Mouse (Mus musculus): ENCODE results near the gene Mmp19. TPM values are rescaled to one million over a fixed set of nuclear protein-coding genes. Genes with fewer than 3 reads are reported as not detected.
"Not testable (repeated sequence)": the region's sequence is repeated elsewhere in the genome, so short reads cannot be mapped to it uniquely, and the experiment has no call there.

Mmp19 gene
- total RNA-seq, 1 experiment from 2014 or later = 4.4 TPM

DNA sequence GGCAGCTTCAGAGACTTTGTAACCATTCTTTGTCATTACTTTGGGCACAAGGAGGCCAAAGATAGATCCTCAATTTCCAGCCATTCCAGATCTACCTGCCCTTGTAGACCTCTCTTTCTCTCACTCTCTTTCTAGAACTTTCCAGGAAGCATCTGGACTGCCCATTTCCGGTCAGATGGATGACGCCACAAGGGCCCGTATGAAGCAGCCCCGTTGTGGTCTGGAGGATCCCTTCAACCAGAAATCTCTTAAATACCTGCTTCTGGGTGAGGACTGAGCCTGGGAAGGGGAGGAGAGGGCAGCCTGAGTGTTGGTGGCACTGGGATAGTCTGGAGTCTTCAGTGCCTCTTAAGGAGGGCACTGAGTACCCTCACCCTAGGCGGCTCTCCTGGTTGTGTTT is 3.7 kb downstream of the Mmp19 start:
- no peak for ATAC-seq (ENCODE audit: extremely low read depth, insufficient number of reproducible peaks, low FRiP score, poor library complexity, severe bottlenecking)

DNA sequence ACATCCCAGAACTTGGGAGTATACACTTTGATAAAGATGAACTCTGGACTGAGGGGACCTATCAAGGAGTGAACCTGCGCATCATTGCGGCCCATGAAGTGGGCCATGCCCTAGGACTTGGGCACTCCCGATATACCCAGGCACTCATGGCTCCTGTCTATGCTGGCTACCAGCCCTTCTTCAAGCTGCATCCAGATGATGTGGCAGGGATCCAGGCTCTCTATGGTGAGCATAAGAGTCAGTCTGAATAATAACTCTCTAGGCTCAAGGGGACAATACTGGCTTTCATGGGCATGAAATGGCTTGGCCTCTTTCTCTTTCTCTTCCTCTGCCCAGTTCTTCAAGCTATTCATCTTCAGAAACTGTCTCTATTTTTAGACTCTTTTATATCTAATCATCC is 4.9 kb downstream of the Mmp19 start:
- ATAC-seq (ENCODE audit: extremely low read depth, insufficient number of reproducible peaks, low FRiP score, poor library complexity, severe bottlenecking) = no peak

DNA sequence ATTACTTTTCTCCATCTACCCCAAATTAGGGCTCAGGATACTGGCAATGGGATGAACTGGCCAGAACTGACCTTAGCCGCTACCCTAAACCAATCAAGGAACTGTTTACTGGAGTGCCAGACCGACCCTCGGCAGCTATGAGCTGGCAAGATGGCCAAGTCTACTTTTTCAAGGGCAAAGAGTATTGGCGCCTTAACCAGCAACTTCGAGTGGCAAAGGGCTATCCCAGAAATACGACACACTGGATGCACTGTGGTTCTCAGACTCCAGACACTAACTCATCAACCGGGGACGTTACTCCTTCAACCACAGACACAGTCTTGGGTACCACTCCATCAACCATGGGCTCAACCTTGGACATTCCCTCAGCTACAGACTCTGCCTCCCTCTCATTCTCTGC is 8.0 kb downstream of the Mmp19 start:
- no peak for ATAC-seq (ENCODE audit: extremely low read depth, insufficient number of reproducible peaks, low FRiP score, poor library complexity, severe bottlenecking)

DNA sequence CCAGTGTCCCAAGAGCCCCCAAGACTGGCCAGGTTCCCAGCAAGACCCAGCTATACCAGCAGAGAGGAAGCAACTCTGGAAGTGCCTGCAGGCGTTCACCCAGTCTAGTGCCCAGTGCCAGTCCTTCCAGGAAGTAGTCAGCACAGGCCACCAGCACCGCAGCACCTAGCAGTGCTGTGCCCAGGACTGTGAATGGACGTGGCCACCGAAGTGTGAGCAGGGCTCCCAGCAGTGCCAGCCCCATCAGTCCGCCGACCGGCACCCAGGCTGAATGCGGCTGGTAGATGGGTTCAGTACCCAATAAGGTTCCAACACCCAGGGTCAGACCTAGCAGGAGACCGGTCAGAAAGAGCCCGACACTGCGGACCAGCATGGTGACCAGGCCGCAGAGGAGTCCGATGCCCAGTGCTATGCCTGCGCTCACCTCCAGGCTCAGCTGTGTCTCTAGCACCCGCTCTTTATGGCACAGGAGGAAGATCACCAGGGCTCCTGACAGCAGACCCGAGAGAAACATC is 11.3 kb downstream of the Mmp19 start:
- ATAC-seq (ENCODE audit: extremely low read depth, insufficient number of reproducible peaks, low FRiP score, poor library complexity, severe bottlenecking) = no peak

DNA sequence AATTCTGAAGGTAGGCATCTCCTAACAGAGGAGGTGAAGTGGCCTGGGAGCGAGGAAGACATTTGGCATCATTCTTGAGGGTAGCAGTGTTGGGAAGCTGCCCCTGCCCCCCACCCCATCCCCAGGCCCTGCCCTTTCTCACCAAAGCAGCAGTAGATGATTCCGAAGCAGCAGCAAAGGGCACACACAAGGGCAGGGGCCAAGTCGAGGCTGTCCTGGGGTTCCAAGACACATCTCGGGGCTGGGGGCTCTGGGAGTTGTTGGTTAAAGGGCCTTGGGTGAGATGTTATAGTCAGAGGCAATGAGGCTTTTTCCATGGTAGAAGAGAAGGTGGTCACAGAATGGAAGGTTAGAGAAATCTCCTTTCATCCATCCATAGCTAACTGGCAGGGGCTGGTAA is 12.2 kb downstream of the Mmp19 start:
- ATAC-seq (ENCODE audit: extremely low read depth, insufficient number of reproducible peaks, low FRiP score, poor library complexity, severe bottlenecking) = no peak

DNA sequence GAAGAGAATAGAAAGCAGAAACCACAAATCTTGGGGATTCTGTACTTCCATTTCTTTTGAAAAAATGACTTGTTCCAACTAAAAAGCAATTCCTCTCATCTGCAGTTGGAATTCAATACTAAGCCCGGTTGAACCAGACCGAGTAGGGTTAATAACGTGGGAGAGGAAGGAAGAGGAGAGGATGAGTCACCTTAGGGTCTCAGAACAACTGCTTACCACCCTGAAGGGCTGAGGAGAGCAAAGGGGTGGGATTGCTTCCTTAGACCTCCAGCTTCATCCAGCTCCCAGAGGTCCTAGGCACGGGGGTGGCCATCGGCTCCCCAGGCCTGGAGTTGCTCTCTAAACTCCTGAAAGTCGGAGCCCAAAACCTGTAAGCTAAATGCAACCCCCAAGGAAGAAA is 12.7 kb downstream of the Mmp19 start:
- no peak for ATAC-seq (ENCODE audit: extremely low read depth, insufficient number of reproducible peaks, low FRiP score, poor library complexity, severe bottlenecking)

DNA sequence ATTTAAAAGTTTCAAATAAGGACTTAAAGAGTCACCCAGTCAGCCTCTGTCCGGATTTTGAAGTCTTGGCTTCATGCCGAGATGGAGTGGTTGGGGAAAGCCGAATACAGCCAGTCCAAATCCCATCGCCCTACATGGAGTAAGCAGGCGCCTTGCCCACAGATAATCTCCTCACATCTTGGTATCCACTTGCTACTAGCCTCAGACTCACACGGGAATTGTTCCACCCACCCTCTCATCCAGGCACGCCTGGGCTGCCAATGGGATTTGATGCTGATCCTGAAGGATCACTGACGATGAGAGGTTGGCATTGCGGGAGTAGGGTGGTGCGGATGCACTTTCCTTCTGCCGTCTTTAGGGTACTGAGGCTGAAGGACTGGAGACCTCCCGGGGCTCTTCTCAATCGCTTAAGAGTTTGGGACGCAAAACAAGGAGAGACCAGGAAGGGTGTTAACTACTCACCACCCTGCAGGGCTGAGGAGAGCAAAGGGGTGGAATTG is 13.1 kb downstream of the Mmp19 start, which contains the start of gene Dnajc14:
TSS of gene Dnajc14 (plus strand) at position 292 of the 500 bp plus-strand sequence.
- ATAC-seq (ENCODE audit: extremely low read depth, insufficient number of reproducible peaks, low FRiP score, poor library complexity, severe bottlenecking) = no peak

DNA sequence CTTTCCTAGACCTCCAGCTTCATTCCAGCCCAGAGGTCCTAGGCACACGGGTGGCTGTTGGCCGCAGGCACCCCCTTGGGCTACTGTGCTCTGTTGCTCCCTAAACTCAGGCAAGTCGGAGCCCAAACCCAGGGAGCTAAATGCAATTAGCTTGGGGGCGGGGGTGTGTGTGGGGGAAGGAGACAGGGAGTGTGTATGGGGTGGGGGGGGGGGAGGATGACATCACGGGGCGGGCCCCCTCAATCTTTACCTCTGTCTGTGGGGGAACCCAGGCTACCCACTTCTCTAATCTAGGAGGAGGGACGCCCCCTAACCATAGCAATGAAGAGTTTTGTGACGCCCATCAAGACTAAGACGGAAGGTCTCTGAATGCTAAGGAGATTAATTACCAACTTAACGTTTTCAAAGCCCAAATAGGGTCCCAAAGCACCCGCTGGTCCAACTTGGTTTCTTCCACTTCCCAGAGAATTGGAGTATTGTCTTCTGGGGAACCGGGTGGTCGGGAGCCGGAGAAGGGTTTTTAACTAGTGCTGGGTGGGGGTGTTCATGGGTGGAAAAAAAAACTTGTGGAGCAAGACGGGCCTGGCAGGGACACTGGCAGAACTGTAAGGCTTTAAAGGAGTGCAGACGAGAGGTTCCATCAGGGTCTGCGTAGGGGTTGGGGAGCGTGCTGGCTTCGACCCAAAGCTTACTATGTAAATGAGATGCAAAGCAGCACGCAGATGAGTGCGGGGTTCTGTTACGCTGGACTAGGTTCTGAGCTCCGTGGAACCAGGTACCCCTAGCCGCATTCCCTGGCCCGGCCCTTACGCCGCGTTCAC is 13.8 kb downstream of the Mmp19 start, which contains the start of gene Tmem198b:
TSS of gene Tmem198b (minus strand) at position 100 of the 821 bp plus-strand sequence.
- peak; percentile 44 for ATAC-seq (ENCODE audit: extremely low read depth, insufficient number of reproducible peaks, low FRiP score, poor library complexity, severe bottlenecking)

DNA sequence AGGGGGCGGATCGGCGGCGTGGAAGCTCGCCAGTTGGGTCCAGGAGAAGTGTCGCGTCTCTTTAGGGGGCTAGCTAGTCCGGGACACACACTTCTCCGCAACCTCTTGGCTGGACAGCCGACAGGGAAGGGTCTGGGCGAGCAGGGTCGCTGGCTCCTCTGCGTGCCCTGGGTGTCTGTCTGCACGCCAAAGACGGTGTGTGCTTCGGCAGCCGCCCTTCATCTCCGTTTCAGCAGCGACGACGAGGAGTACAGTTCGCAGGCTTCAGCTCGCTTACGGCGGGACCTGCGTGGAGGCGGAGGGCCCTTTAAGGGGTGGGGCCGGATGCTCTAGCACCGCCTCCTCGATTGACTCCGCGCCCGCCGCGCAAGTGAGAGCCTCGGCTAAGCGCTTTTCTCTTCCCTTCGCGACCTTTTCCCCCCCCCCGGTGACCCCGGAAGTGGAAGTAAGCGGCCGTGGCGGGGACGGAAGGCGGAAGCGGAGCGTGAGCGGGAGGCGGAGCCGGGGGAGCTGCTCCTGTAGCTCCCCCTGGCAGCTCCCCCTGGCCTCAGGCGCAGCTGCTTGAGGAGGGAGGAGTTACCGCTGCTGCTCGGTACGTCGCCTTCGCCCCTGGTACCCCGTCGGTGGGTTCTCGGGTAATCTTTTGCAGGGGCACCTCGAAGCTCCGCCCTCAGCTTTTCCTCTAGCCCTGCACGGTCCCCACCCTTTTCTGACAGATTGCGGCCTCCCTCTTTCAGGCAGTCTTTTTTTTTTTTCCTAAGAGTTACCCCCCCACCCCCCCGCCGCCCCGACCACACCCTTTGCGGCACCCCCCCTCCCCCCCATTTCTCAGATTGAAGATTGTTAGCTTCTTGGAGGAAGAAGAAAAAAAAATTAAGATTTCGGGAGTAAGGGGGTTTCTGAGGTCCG is 14.6 kb downstream of the Mmp19 start:
- ATAC-seq (ENCODE audit: extremely low read depth, insufficient number of reproducible peaks, low FRiP score, poor library complexity, severe bottlenecking) = peak; percentile 88

DNA sequence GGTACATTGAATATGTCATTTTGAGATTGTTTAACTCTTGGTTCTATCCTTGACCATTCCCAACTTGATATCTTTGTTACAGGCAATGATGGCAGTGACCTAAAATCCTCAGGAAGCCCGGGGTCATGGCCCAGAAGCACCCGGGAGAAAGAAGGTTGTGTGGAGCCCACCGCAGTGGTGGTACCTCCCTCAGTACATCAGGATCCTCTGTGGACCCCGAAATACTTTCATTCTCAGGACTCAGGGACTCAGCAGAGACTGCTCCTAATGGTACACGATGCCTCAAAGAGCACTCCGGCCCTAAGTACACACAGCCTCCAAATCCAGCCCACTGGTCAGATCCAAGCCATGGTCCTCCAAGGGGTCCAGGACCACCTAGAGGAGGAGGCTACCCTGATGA is 15.4 kb downstream of the Mmp19 start:
- ATAC-seq (ENCODE audit: extremely low read depth, insufficient number of reproducible peaks, low FRiP score, poor library complexity, severe bottlenecking) = no peak

DNA sequence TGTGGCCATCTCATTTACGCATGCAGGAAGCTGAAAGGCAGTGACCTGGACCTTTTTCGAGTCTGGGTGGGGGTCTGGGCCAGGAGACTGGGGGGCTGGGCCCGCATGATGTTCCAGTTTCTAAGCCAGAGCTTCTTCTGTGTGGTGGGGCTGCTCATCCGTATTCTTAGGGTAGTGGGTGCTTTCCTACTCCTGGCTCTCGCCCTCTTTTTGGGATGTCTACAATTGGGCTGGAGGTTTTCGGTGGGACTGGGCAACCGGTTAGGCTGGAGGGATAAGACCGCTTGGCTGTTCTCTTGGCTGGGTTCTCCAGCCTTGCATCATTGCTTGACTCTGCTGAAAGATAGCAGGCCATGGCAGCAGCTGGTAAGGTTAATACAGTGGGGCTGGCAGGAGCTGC is 16.3 kb downstream of the Mmp19 start:
- ATAC-seq (ENCODE audit: extremely low read depth, insufficient number of reproducible peaks, low FRiP score, poor library complexity, severe bottlenecking) = no peak

DNA sequence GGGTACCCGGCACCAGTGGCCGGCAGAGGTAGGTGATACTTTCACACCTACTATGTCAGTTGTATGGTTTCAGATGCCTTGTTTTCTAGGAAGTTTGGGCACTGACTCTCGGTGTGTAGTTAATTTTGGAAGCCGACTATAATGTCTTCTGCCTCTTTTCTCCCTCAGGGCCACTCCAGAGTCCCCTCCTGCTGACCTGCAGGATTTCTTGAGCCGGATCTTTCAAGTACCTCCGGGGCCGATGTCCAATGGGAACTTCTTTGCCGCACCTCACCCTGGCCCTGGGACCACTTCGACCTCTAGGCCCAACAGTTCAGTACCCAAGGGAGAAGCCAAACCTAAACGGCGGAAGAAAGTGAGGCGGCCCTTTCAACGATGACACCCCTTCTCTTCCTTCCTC is 26.3 kb downstream of the Mmp19 start, which contains the start of gene Sarnp:
TSS of gene Sarnp (plus strand) at position 301 of the 400 bp plus-strand sequence.
- ATAC-seq (ENCODE audit: extremely low read depth, insufficient number of reproducible peaks, low FRiP score, poor library complexity, severe bottlenecking) = no peak

DNA sequence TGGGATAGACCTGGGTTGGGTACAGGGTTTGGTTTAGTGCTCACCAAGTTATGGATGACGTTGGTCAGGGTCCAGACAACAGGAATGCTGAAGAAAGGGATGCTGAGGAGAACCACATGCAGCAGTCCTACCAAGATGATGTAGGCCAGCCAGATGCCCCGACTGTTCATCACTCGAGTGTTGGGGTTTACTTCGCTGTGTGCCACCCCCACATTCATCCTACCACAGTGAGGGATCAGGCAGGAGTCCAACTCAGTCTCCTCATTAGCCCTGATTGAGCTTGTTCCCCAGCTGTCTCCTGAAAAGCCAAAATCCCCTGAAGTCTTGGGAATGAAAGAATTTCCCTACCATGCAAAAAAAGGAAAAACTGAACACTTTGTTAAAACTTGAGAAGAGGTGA is 29.5 kb downstream of the Mmp19 start:
- no peak for ATAC-seq (ENCODE audit: extremely low read depth, insufficient number of reproducible peaks, low FRiP score, poor library complexity, severe bottlenecking)

DNA sequence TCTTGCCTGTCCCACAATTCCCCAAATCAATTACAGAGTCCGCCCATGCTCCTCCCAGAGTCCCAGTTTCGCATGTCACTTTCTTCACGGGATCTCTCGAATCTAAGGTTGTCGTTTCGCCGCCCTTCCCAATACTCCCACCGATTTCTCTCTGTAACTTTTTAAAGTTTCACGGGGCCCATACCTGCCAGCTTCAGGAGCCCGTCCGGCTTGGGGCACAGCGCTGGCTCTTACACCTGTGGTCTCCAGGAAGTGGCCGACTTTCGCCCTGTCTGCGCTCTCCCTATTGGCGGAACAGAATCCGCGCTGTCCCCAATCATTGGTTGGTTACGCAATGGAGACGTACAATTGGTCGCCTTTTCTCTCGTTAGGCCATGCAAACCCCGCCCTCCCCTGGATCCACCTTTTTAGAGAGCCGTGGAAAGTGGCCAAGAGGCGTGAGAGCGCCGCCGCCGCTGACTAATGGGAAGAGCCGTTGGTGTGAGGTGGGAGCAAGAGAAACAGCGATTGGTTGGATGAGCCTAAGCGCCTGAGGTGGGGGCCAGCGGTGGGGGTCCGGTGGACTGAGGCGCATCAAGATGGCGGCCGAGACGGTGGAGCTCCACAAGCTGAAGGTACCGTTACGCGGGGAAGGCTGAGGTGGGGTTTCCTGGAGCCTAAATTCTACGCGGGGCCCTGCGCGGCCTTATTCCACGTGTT is 30.8 kb downstream of the Mmp19 start, which contains the start of gene Ormdl2:
TSS of gene Ormdl2 (minus strand) at position 288 of the 699 bp plus-strand sequence.
- ATAC-seq (ENCODE audit: extremely low read depth, insufficient number of reproducible peaks, low FRiP score, poor library complexity, severe bottlenecking) = peak; percentile 99

DNA sequence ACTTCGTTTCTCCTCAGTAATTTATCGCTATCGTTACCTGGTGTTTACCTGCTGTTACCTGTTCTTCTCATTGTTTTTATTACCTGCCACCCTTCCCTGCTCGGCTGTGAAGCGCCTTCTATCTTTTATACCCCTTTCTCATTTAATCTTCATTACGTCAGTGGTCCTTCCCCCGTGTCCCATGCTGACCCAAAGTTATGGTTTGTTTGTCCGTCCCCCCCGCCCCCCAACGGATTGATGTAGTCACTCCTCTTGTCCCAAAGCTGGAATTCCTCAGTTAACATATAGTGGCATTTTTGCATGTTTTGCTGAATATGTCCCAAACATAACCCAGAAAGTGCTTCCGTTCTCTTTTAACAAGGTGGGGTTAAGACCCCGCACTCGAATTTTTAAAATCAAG is 31.4 kb downstream of the Mmp19 start:
- no peak for ATAC-seq (ENCODE audit: extremely low read depth, insufficient number of reproducible peaks, low FRiP score, poor library complexity, severe bottlenecking)

DNA sequence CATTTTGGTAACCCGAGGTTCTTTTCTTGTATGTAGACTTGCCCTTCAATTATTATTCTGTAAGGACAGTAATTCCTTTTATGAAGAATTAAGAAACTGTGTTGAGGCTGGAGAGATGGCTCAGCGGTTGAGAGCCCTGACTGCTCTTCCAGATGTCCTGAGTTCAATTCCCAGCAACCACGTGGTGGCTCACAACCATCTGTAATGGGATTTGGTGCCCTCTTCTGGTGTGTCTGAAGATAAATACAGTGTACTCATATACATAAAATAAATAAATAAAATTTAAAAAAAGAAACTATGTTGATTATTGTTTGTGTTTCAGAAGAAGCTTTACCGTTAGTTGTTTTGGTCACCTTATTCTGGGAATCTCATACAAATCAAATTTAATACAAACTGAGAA is 32.4 kb downstream of the Mmp19 start:
- ATAC-seq (ENCODE audit: extremely low read depth, insufficient number of reproducible peaks, low FRiP score, poor library complexity, severe bottlenecking) = not testable (repeated sequence)

DNA sequence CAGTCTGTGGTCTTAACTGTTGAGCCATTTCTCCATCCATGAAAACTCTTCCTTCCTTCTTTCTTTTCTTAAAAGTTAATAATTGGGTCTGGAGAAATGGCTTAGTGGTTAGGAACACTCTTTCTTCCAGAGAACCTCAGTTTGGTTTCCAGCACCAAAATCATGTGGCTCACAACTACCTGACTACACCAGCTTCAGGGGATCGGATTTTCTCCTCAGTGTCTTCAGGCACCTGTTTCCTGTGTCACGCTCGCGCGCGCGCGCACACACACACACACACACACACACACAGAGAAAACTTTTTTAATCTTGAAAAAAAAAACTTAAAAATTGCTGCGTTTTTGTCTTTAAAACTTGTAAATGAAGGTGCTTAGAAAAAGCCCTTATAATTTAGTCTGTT is 33.1 kb downstream of the Mmp19 start:
- ATAC-seq (ENCODE audit: extremely low read depth, insufficient number of reproducible peaks, low FRiP score, poor library complexity, severe bottlenecking) = no peak

DNA sequence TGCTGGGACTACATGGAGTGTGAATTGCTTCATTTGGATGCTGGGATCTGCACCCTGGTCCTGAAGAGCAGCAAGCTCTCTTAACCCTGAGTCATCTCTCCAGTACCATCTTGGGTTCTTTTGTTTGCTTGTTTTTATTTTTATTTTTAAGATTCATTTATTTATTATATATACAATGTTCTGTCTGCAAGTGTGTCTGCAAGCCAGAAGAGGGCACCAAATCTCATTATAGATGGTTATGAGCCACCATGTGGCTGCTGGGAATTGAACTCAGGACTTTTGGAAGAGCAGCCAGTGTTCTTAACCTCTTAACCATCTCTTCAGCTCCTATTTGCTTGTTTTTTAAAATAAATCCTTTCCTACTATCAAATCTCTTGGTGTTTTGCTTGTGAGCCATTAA is 46.7 kb downstream of the Mmp19 start:
- no peak for ATAC-seq (ENCODE audit: extremely low read depth, insufficient number of reproducible peaks, low FRiP score, poor library complexity, severe bottlenecking)

DNA sequence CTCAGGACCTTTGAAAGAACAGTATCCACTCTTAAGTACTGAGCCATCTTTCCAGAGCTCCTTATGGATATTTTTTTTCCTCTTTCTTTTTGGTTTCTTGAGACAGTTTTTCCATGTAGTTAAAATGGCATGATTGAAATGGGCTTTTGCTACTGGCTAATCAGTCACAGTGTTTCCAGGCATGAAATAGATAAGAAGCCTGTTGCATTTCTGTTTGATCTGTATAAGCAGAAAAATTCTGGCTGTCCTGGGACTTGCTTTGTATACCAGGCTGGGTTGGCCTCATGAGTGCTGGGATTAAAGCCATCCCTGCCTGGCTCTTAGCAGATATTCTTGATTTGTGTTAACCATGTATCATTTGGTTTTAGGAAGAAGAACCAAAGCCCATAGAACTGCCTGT is 48.7 kb downstream of the Mmp19 start:
- ATAC-seq (ENCODE audit: extremely low read depth, insufficient number of reproducible peaks, low FRiP score, poor library complexity, severe bottlenecking) = no peak

All from neutrophil, adult 5-6 weeks (primary cell).